Mouse (Mus musculus) gastrocnemius, postnatal 14 days (tissue): ENCODE measurements around the gene Ehbp1l1. TPM values are rescaled to one million over a fixed set of nuclear protein-coding genes. Genes with fewer than 3 reads are reported as not detected.

Experiments
- DNase-seq: peaks from one replicate; pipeline ENCODE4 v3.0.0; 2021; ENCODE audit warnings: mixed read lengths
- intact Hi-C: fragments of 180-260 bp; cut with DNase I; formaldehyde crosslinking; loops from one replicate; pipeline ENCODE4 v1.15.1; 2025; ENCODE audit warnings: low total_unique reads
- total RNA-seq, 2 experiments: library from RNA; stranded (reverse); gene quantifications; 2 replicates each; pipeline ENCODE4 v1.2.3; 2021

The Ehbp1l1 gene
- total RNA-seq, 2 experiments from 2014 or later: 246 to 269 TPM

DNA sequence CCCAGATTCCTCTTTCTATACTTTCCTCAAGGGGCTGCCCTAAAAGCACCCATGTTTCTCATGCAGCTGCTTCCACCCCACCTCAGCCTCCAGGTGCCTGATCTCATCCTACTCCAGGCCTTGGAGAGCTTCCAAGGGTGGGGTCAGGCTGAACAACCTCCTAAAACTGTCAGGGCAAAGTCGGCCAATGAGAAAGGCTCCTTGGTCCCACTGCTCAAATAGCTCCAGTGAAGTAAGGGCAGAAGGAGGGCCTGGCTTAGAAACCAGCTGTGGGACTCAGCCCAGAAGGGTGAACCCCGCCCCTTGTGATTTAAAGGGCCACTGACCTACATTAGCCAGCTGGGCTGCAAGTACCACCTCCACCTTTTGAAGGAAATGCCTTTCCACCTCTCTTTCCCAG is 12.4 kb downstream of the Ehbp1l1 start:
- DNase-seq: peak; percentile 85
- intact Hi-C loops: loop anchor here (5.0 kb wide), 1 partner anchor 64 kb away; no protein-coding TSS in a partner anchor

GRCm38 (mm10) chr19:5713255-5713654 is 12.9 kb downstream of the Ehbp1l1 start:
- intact Hi-C loops: loop anchor here (5.0 kb wide), 1 partner anchor 64 kb away; no protein-coding TSS in a partner anchor
- DNase-seq: no peak

GRCm38 (mm10) chr19:5711907-5712460 is 14.1 kb downstream of the Ehbp1l1 start:
- peak; percentile 8 for DNase-seq
- intact Hi-C loops: loop anchor here (5.0 kb wide), 1 partner anchor 65 kb away; no protein-coding TSS in a partner anchor

GRCm38 (mm10) chr19:5711218-5711617 is 14.9 kb downstream of the Ehbp1l1 start:
- intact Hi-C loops: loop anchor here (5.0 kb wide), 1 partner anchor 66 kb away; no protein-coding TSS in a partner anchor
- peak; percentile 77 for DNase-seq

DNA sequence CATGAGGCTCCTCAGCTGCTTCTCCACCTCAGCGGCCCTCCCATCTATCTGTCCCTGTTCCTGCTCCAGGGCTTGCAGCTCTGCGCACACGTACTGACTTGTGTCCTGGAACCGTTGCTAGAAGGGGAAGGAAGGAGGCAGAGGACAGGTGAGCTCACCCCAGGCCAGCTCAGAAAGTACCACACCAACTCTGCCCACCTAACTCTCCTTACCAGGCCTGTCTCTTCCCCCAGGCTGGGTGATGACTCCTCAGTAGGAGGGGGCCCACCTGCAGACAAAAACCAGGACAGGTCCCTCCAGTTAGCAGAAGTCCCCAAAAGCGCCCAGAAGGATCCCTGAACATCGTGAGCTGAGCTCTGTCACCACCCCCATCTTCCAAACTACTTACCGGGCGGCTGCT is 15.5 kb downstream of the Ehbp1l1 start:
- intact Hi-C loops: loop anchor here (5.0 kb wide), 1 partner anchor 67 kb away; no protein-coding TSS in a partner anchor
- DNase-seq: no peak

GRCm38 (mm10) chr19:5710068-5710467 is 16.0 kb downstream of the Ehbp1l1 start:
- intact Hi-C loops: loop anchor here (5.0 kb wide), 1 partner anchor 67 kb away; no protein-coding TSS in a partner anchor
- DNase-seq: peak; percentile 59

DNA sequence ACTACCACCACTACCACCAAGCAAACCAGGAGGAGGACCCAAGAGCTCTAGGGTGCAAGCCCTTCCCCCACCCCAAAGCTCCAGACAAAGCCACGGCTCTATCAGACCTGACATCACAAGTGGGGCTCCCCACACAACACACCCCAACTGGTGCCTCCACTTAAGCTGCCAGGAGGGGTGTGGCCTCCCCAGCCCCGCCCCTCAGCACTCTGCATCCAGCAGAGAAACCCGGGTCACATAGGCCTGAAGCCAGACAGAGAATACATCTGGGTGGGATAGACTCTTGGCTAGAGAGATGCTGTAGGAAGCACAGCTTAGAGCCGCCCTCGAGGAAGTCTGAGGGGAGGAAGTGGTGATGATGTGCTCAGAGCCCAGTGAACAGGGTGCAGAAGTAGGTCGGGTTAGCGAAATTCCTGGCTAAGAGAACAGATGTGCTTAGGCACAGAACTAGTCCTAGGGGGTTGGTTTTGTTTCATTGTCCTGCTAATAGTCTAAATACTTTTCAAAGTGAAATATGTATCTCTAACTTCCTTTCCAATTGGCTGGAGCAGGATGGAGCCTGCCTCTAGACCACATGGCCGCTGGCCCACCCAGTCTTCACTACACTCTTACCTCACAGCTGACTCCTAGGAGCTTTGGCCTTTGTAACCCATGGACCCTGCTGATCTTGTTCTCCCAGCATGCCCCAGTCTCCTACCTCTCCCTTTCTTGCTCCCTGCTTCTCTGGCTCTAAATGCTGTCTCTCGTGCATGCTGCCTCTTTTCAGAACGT is 21.1 kb downstream of the Ehbp1l1 start:
- peak; percentile 55 for DNase-seq
- intact Hi-C loops: no loop called here

GRCm38 (mm10) chr19:5704163-5704800 is 21.8 kb downstream of the Ehbp1l1 start, which contains the start of gene Kcnk7:
Gene Kcnk7, plus strand, starts transcription at chr19:5704367.
- intact Hi-C loops: no loop called here
- DNase-seq: no peak

- intact Hi-C loops: no loop called here
- DNase-seq: no peak
Measured at GRCm38 (mm10) chr19:5695849-5696462, 30.2 kb downstream of the Ehbp1l1 start.

GRCm38 (mm10) chr19:5693801-5694200 is 32.3 kb downstream of the Ehbp1l1 start:
- intact Hi-C loops: no loop called here
- no peak for DNase-seq

DNA sequence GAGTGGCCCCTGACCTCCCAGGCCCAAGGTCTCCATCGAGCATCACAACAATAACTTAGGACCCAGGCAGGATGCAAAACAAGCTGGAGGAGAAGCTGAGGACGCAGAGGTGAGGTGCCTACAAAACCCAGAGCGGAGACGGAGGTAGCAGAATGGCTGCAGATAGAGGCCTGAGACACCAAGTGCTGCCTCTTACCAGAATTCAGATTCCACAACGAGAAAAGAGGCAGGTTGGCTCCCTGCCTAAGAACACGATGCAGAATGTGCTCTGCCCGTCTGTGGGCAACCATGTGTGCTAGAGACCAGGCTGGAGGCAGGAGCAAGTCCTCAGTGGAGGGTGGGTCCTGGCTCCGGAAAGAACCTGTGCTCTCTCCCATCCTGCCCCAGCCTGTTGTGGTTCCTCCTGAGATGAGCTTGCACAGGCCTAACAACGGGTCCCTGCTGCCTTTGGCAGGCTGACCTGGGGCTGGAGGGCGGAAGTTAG is 33.2 kb downstream of the Ehbp1l1 start:
- intact Hi-C loops: no loop called here
- DNase-seq: no peak

DNA sequence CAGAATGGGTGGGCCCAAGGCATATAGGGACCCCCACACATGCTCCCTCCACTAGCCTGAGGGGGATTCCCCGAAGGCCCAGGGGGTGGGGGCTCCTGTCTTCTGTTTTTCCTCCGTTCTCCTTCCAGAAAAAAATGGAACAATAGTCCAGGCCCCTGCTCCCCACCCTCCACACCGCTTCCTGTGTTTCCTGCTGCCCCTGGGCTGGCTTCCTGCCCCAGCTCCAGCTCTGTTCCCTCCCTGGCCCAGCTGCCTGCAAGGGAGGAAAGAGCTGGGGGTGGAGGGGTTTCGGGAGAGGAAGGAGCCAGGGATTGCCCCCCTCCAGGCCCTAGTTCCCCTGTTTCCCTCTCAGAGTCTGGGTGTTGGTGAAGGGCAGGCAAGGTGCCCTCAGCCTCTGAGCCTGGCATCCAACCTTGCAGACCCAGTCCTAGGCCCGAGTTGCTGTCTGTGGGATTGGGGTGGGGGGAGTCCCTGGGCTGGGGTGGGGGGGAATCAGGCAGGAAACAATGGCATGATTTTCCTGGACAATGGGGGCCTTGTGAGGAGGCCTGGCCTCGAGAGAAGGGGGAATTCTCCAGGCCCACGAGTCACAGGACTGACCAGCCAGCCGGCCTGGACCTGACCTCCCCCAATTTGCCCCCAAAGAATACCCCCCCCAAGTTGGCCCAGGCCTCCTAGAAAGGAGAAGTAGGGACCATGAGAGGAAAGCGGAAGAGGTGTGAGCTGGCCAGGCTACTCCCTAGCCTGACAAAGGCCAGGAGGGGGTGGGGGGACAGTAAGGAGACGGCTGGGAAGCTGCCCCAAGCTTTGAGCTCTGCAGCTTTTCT is 33.8 kb downstream of the Ehbp1l1 start:
- DNase-seq: peak; percentile 72
- intact Hi-C loops: no loop called here

GRCm38 (mm10) chr19:5691601-5692000 is 34.5 kb downstream of the Ehbp1l1 start:
- DNase-seq: no peak
- intact Hi-C loops: no loop called here

- intact Hi-C loops: no loop called here
- no peak for DNase-seq
Measured at GRCm38 (mm10) chr19:5690343-5690735, 35.8 kb downstream of the Ehbp1l1 start.

- intact Hi-C loops: no loop called here
- peak; percentile 89 for DNase-seq
Measured at GRCm38 (mm10) chr19:5689565-5690342, 36.4 kb downstream of the Ehbp1l1 start.

GRCm38 (mm10) chr19:5689088-5689428 is 37.1 kb downstream of the Ehbp1l1 start:
- intact Hi-C loops: no loop called here
- DNase-seq: no peak

DNA sequence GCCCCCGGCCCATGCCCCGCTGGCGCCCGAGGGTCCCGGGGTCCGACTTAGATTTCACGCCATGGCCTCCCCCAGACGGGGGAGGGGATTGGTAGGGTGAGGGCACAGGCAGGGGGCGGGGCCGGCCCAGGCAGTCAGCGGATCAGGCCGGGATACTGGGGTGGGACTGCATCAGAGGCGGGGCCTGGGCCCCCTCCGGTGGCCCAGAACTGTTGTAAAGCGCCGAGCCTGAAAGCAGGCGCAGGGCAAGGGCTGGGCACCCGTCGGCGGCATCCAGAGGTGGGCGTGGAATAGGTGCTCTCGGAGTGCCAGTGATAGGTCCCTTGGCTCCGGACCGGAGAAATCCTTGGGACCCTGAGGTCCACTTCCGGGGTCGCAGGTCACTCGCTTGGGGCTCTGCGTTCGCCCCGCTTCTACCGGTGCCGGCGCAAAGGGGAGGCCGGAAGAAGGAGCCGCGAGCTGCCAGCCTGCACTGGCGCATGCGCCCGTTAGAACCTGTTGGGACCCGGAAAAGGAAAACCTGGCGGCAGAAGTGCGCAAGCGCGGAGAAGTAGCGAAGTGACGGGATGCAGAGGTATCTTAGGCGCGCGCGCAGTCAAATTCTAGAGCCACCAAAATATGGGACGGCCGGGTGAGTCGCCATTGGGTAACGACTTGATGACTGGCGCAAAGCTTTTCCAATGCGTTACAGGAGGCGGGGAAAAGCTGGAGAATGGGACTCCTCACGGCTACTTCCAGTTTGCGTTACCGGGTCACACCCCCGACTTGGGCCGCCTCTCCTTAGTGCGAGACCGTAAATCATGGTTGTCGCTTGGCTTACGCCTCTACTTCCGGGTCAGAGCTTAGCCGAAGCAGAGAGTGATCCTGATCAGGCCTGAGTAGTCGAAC is 37.7 kb downstream of the Ehbp1l1 start, which contains the start of the genes Map3k11 and Pcnx3:
Gene Map3k11, plus strand, starts transcription at position 543 of the 888 bp plus-strand sequence.
Gene Pcnx3, minus strand, starts transcription at position 709 of the 888 bp plus-strand sequence.
- intact Hi-C loops: no loop called here
- peak; percentile 97 for DNase-seq
